Mouse (Mus musculus) ovary, postnatal 36 days (tissue): ENCODE measurements around the gene Dusp1.

ENCODE experiments used
- DNase-seq: peaks from one replicate; pipeline ENCODE4 v3.0.0; 2022; ENCODE audit warnings: low spot score, mixed read lengths

The Dusp1 gene

GRCm38 (mm10) chr17:26583606-26584005 is 21.7 kb upstream of the Dusp1 start:
- no peak for DNase-seq

- DNase-seq, result no peak
Observed at GRCm38 (mm10) chr17:26583056-26583455, 21.1 kb upstream of the Dusp1 start.

- no peak for DNase-seq
Observed at GRCm38 (mm10) chr17:26582297-26582696, 20.4 kb upstream of the Dusp1 start.

GRCm38 (mm10) chr17:26580873-26581401 is 19.0 kb upstream of the Dusp1 start:
- DNase-seq, result no peak

GRCm38 (mm10) chr17:26579396-26579795 is 17.5 kb upstream of the Dusp1 start:
- DNase-seq, result no peak

GRCm38 (mm10) chr17:26578771-26579170 is 16.8 kb upstream of the Dusp1 start:
- DNase-seq, result no peak

GRCm38 (mm10) chr17:26578162-26578561 is 16.2 kb upstream of the Dusp1 start:
- DNase-seq, result no peak

GRCm38 (mm10) chr17:26577309-26577708 is 15.4 kb upstream of the Dusp1 start:
- DNase-seq, result no peak

GRCm38 (mm10) chr17:26576833-26577232 is 14.9 kb upstream of the Dusp1 start:
- peak; percentile 47 for DNase-seq

- DNase-seq, result no peak
Observed at GRCm38 (mm10) chr17:26575786-26576690, 14.1 kb upstream of the Dusp1 start.

GRCm38 (mm10) chr17:26574701-26575100 is 12.8 kb upstream of the Dusp1 start:
- no peak for DNase-seq

- no peak for DNase-seq
Observed at GRCm38 (mm10) chr17:26574118-26574517, 12.2 kb upstream of the Dusp1 start.

GRCm38 (mm10) chr17:26572265-26572664 is 10.3 kb upstream of the Dusp1 start:
- no peak for DNase-seq

GRCm38 (mm10) chr17:26571377-26571776 is 9.4 kb upstream of the Dusp1 start:
- DNase-seq, result peak; percentile 38

- DNase-seq, result no peak
Observed at GRCm38 (mm10) chr17:26570651-26571118, 8.8 kb upstream of the Dusp1 start.

- DNase-seq, result no peak
Observed at GRCm38 (mm10) chr17:26569594-26570350, 7.8 kb upstream of the Dusp1 start.

- no peak for DNase-seq
Observed at GRCm38 (mm10) chr17:26567818-26568173, 5.9 kb upstream of the Dusp1 start.

- DNase-seq, result no peak
Observed at GRCm38 (mm10) chr17:26567142-26567817, 5.4 kb upstream of the Dusp1 start.

- DNase-seq, result no peak
Observed at GRCm38 (mm10) chr17:26564439-26564838, 2.5 kb upstream of the Dusp1 start.

GRCm38 (mm10) chr17:26563476-26563875 is 1.5 kb upstream of the Dusp1 start:
- no peak for DNase-seq

GRCm38 (mm10) chr17:26562292-26562691 is 364 bp upstream of the Dusp1 start:
- no peak for DNase-seq

GRCm38 (mm10) chr17:26561290-26561640 is 663 bp downstream of the Dusp1 start, which contains the start of gene Ergic1:
TSS of gene Ergic1 (plus strand) at chr17:26561489.
- peak; percentile 92 for DNase-seq
